Mouse (Mus musculus) lung, postnatal 25 days (tissue): ENCODE measurements around the gene Klc2.
"Not testable (repeated sequence)": the region's sequence is repeated elsewhere in the genome, so short reads cannot be mapped to it uniquely, and the experiment has no call there.

ENCODE experiments used
- DNase-seq: peaks from one replicate; pipeline ENCODE4 v3.0.0; 2022; ENCODE audit warnings: low spot score

Gene Klc2

GRCm38 (mm10) chr19:5118384-5118698 lies at the start of gene Klc2:
TSS of gene Klc2 (minus strand) at chr19:5118560.
- no peak for DNase-seq

GRCm38 (mm10) chr19:5167477-5167876 lies 49.1 kb upstream of the Klc2 start:
- DNase-seq = no peak

- DNase-seq = peak; percentile 24
Measured at GRCm38 (mm10) chr19:5164380-5164779, 46.0 kb upstream of the Klc2 start.

- DNase-seq = no peak
Measured at GRCm38 (mm10) chr19:5161913-5162312, 43.6 kb upstream of the Klc2 start.

- DNase-seq = no peak
Measured at GRCm38 (mm10) chr19:5152261-5152660, 33.9 kb upstream of the Klc2 start.

GRCm38 (mm10) chr19:5151741-5152140 lies 33.4 kb upstream of the Klc2 start:
- no peak for DNase-seq

- peak; percentile 35 for DNase-seq
Measured at GRCm38 (mm10) chr19:5151331-5151730, 33.0 kb upstream of the Klc2 start.

GRCm38 (mm10) chr19:5150358-5150757 lies 32.0 kb upstream of the Klc2 start:
- DNase-seq = no peak

- DNase-seq = not testable (repeated sequence)
Measured at GRCm38 (mm10) chr19:5149041-5149440, 30.7 kb upstream of the Klc2 start.

- DNase-seq = peak; percentile 58
Measured at GRCm38 (mm10) chr19:5139640-5140039, 21.3 kb upstream of the Klc2 start.

- DNase-seq = no peak
Measured at GRCm38 (mm10) chr19:5131237-5131636, 12.9 kb upstream of the Klc2 start.

- no peak for DNase-seq
Measured at GRCm38 (mm10) chr19:5129770-5130169, 11.4 kb upstream of the Klc2 start.

GRCm38 (mm10) chr19:5124055-5124614 lies 5.8 kb upstream of the Klc2 start:
- DNase-seq = no peak

- DNase-seq = no peak
Measured at GRCm38 (mm10) chr19:5123241-5123640, 4.9 kb upstream of the Klc2 start.

GRCm38 (mm10) chr19:5122492-5122891 lies 4.1 kb upstream of the Klc2 start:
- no peak for DNase-seq

GRCm38 (mm10) chr19:5117494-5118383 lies 621 bp downstream of the Klc2 start:
- peak; percentile 89 for DNase-seq

- no peak for DNase-seq
Measured at GRCm38 (mm10) chr19:5113783-5114182, 4.6 kb downstream of the Klc2 start.

GRCm38 (mm10) chr19:5109659-5110453 lies 8.5 kb downstream of the Klc2 start:
- DNase-seq = no peak

- DNase-seq = no peak
Measured at GRCm38 (mm10) chr19:5108702-5109101, 9.7 kb downstream of the Klc2 start.

GRCm38 (mm10) chr19:5108271-5108575 lies 10.1 kb downstream of the Klc2 start:
- peak; percentile 58 for DNase-seq

- no peak for DNase-seq
Measured at GRCm38 (mm10) chr19:5107556-5108270, 10.6 kb downstream of the Klc2 start.

- peak; percentile 98 for DNase-seq
Measured at GRCm38 (mm10) chr19:5106731-5107191, 11.6 kb downstream of the Klc2 start, which contains the start of gene Rab1b. TSS of gene Rab1b (minus strand) at chr19:5107072.
